Mouse (Mus musculus) lung, embryonic 16.5 days (tissue): ENCODE data around the gene Rps19bp1. TPM values are rescaled to one million over a fixed set of nuclear protein-coding genes. Genes with fewer than 3 reads are reported as not detected.

Experiments
- ATAC-seq: fragments of 200-750 bp; cut with Nextera tagmentation; 2 replicates; pipeline ENCODE4 v1.8.0; 2017; ENCODE audit warnings: low read depth, mild to moderate bottlenecking, moderate library complexity
- H3K27ac ChIP-seq: fragments of 300-500 bp; sonication (generic); 2 replicates; pipeline ENCODE4 v1.5.1; 2014; ENCODE audit warnings: mild to moderate bottlenecking, control low read depth, low read length
- H3K27me3 ChIP-seq: fragments of 300-500 bp; sonication (generic); 2 replicates; pipeline ENCODE4 v1.6.1; 2014; ENCODE audit warnings: low read depth, low read length, mixed read lengths; ENCODE audit not compliant: control insufficient read depth, insufficient read depth
- H3K36me3 ChIP-seq: fragments of 300-500 bp; sonication (generic); 2 replicates; pipeline ENCODE4 v1.6.1; 2014; ENCODE audit warnings: low read length; ENCODE audit not compliant: control insufficient read depth, insufficient read depth
- H3K4me1 ChIP-seq: fragments of 300-500 bp; sonication (generic); replicated peaks from 2 replicates; pipeline ENCODE4 v1.6.1; 2014; ENCODE audit warnings: low read length, mixed read lengths; ENCODE audit not compliant: control insufficient read depth, insufficient read depth
- H3K4me2 ChIP-seq: fragments of 300-500 bp; sonication (generic); 2 replicates; pipeline ENCODE4 v1.6.1; 2014; ENCODE audit warnings: low read depth, low read length, control low read depth
- H3K4me3 ChIP-seq: fragments of 300-500 bp; sonication (generic); 2 replicates; pipeline ENCODE4 v1.5.1; 2014; ENCODE audit warnings: mild to moderate bottlenecking, low read length, control low read depth
- H3K9ac ChIP-seq: fragments of 300-500 bp; sonication (generic); 2 replicates; pipeline ENCODE4 v1.6.1; 2014; ENCODE audit warnings: low read length, control low read depth
- H3K9me3 ChIP-seq: fragments of 300-500 bp; sonication (generic); 2 replicates; pipeline ENCODE4 v1.6.1; 2016; ENCODE audit warnings: low read length; ENCODE audit not compliant: control insufficient read depth
- WGBS: fragments of 180-500 bp; shearing (Covaris S2); extraction: QIAGEN DNeasy Blood & Tissue Kit; methylation state at CpG from one replicate; pipeline ENCODE4 v1.1.7; 2014; 5-methylcytosine and 5-hydroxymethylcytosine counted together
- polyA plus RNA-seq: library from polyadenylated mRNA; unstranded; fragments of >200 nt; fragmentation: Nextera tagmentation; extraction: Ambion mirVana; gene quantifications from 2 replicates; pipeline ENCODE4 v1.2.1, GENCODE M21; 2015

The Rps19bp1 gene
- polyA plus RNA-seq, 1 experiment from 2014 or later = 44.2 TPM

- no peaks in the 10 kb centered on the region for H3K4me1 ChIP-seq
- no peak overlapping the region for H3K4me3 ChIP-seq
- no peak for ATAC-seq
- no peaks in the 10 kb centered on the region for H3K27me3 ChIP-seq
- H3K9me3 ChIP-seq = no peaks in the 10 kb centered on the region
- no peak overlapping the region for H3K9ac ChIP-seq
- WGBS = 78% methylated on average over 2 of the region's 2 CpGs
- no peak overlapping the region for H3K27ac ChIP-seq
- H3K36me3 ChIP-seq = no peaks in the 10 kb centered on the region
- H3K4me2 ChIP-seq = no peak overlapping the region
These were observed 14.9 kb upstream of the Rps19bp1 start for GRCm38 (mm10) chr15:80279053-80279452.

- no peak overlapping the region for H3K27ac ChIP-seq
- no peaks in the 10 kb centered on the region for H3K27me3 ChIP-seq
- H3K9ac ChIP-seq = no peak overlapping the region
- 60% methylated on average over 5 of the region's 5 CpGs for WGBS
- no peaks in the 10 kb centered on the region for H3K36me3 ChIP-seq
- H3K4me2 ChIP-seq = no peak overlapping the region
- H3K4me3 ChIP-seq = no peak overlapping the region
- no peaks in the 10 kb centered on the region for H3K4me1 ChIP-seq
- ATAC-seq = no peak
- H3K9me3 ChIP-seq = no peaks in the 10 kb centered on the region
These were observed 14.1 kb upstream of the Rps19bp1 start for GRCm38 (mm10) chr15:80278121-80278759.

- no peaks in the 10 kb centered on the region for H3K27me3 ChIP-seq
These were observed 13.5 kb upstream of the Rps19bp1 start for GRCm38 (mm10) chr15:80277625-80278024.

GRCm38 (mm10) chr15:80277107-80277506 lies 13.0 kb upstream of the Rps19bp1 start:
- H3K9me3 ChIP-seq = no peaks in the 10 kb centered on the region
- 46% methylated on average over 9 of the region's 9 CpGs for WGBS

More at GRCm38 (mm10) chr15:80277625-80278024, 13.5 kb upstream of the Rps19bp1 start:
- Histone ChIP-seq H3K4me2 (no peak overlapping the region), H3K36me3 (no peaks in the 10 kb centered on the region), H3K9ac (no peak overlapping the region), H3K9me3 (no peaks in the 10 kb centered on the region), H3K4me3 (no peak overlapping the region), H3K4me1 (no peaks in the 10 kb centered on the region), H3K27ac (no peak overlapping the region)
- ATAC-seq = no peak
- 0% methylated on average over 6 of the region's 6 CpGs for WGBS

GRCm38 (mm10) chr15:80271858-80272396 lies 7.8 kb upstream of the Rps19bp1 start:
- Histone ChIP-seq H3K9ac (no peak overlapping the region), H3K4me3 (no peak overlapping the region), H3K9me3 (no peaks in the 10 kb centered on the region; the same call in 1 of the 2 replicates), H3K27me3 (no peaks in the 10 kb centered on the region), H3K4me2 (no peak overlapping the region), H3K36me3 (no peaks in the 10 kb centered on the region), H3K4me1 (no peaks in the 10 kb centered on the region), H3K27ac (no peak overlapping the region)
- no peak for ATAC-seq
- WGBS = 75% methylated on average over 3 of the region's 3 CpGs

More at GRCm38 (mm10) chr15:80277107-80277506, 13.0 kb upstream of the Rps19bp1 start:
- Histone ChIP-seq H3K4me1 (no peaks in the 10 kb centered on the region), H3K27ac (no peak overlapping the region), H3K9ac (no peak overlapping the region), H3K4me3 (no peak overlapping the region), H3K27me3 (no peaks in the 10 kb centered on the region), H3K36me3 (no peaks in the 10 kb centered on the region), H3K4me2 (no peak overlapping the region)
- ATAC-seq = no peak

GRCm38 (mm10) chr15:80266281-80266680 lies 2.2 kb upstream of the Rps19bp1 start:
- 0% methylated on average over 2 of the region's 2 CpGs for WGBS
- no peaks in the 10 kb centered on the region; the same call in 1 of the 2 replicates for H3K9me3 ChIP-seq
- H3K4me2 ChIP-seq = no peak overlapping the region
- no peak overlapping the region for H3K27ac ChIP-seq
- no peak overlapping the region for H3K4me3 ChIP-seq
- ATAC-seq = no peak
- no peaks in the 10 kb centered on the region for H3K27me3 ChIP-seq
- no peak overlapping the region for H3K9ac ChIP-seq
- no peaks in the 10 kb centered on the region for H3K36me3 ChIP-seq
- H3K4me1 ChIP-seq = peaks cover 10% of the 10 kb centered on the region

- no peak overlapping the region for H3K9ac ChIP-seq
- WGBS = 73% methylated on average over 7 of the region's 7 CpGs
- H3K27me3 ChIP-seq = no peaks in the 10 kb centered on the region
- ATAC-seq = no peak
- H3K4me1 ChIP-seq = peaks cover 25% of the 10 kb centered on the region
- no peaks in the 10 kb centered on the region for H3K9me3 ChIP-seq
- H3K4me3 ChIP-seq = no peak overlapping the region
- H3K36me3 ChIP-seq = peaks cover 25% of the 10 kb centered on the region
- H3K4me2 ChIP-seq = no peak overlapping the region
- no peak overlapping the region for H3K27ac ChIP-seq
These were observed 3.0 kb downstream of the Rps19bp1 start for GRCm38 (mm10) chr15:80261100-80261499.

GRCm38 (mm10) chr15:80260677-80261076 lies 3.4 kb downstream of the Rps19bp1 start:
- 8% methylated on average over 3 of the region's 3 CpGs for WGBS
- Histone ChIP-seq H3K4me2 (no peak overlapping the region), H3K9ac (no peak overlapping the region)

GRCm38 (mm10) chr15:80259406-80260045 lies 4.6 kb downstream of the Rps19bp1 start:
- H3K4me3 ChIP-seq = no peak overlapping the region
- no peak overlapping the region for H3K9ac ChIP-seq
- H3K27ac ChIP-seq = 0 out of 2 replicates have a peak overlapping the region, but pooled peaks have one; percentile 20
- H3K4me1 ChIP-seq = peaks cover 23% of the 10 kb centered on the region
- no peaks in the 10 kb centered on the region for H3K27me3 ChIP-seq
- H3K36me3 ChIP-seq = peaks cover 26% of the 10 kb centered on the region
- 73% methylated on average over 8 of the region's 8 CpGs for WGBS
- no peak overlapping the region for H3K4me2 ChIP-seq
- ATAC-seq = no peak
- H3K9me3 ChIP-seq = no peaks in the 10 kb centered on the region

More at GRCm38 (mm10) chr15:80260677-80261076, 3.4 kb downstream of the Rps19bp1 start:
- H3K27me3 ChIP-seq = no peaks in the 10 kb centered on the region
- H3K4me1 ChIP-seq = peaks cover 25% of the 10 kb centered on the region
- H3K9me3 ChIP-seq = no peaks in the 10 kb centered on the region
- peaks cover 26% of the 10 kb centered on the region for H3K36me3 ChIP-seq
- no peak for ATAC-seq
- no peak overlapping the region for H3K27ac ChIP-seq
- H3K4me3 ChIP-seq = no peak overlapping the region
